Mouse (Mus musculus): ENCODE results near the gene Hemk1.
"Not testable (repeated sequence)": the region's sequence is repeated elsewhere in the genome, so short reads cannot be mapped to it uniquely, and the experiment has no call there.

The Hemk1 gene

GRCm38 (mm10) chr9:107307099-107307872 lies 30.9 kb downstream of the Hemk1 start:
- peak; percentile 68 for DNase-seq

- not testable (repeated sequence) for DNase-seq
These were observed 31.5 kb downstream of the Hemk1 start for GRCm38 (mm10) chr9:107306673-107307072.

- DNase-seq, result peak; percentile 51
These were observed 32.3 kb downstream of the Hemk1 start for GRCm38 (mm10) chr9:107305601-107306542.

GRCm38 (mm10) chr9:107305012-107305411 lies 33.1 kb downstream of the Hemk1 start:
- no peak for DNase-seq

GRCm38 (mm10) chr9:107304383-107304782 lies 33.8 kb downstream of the Hemk1 start:
- no peak for DNase-seq

- DNase-seq, result no peak
These were observed 34.2 kb downstream of the Hemk1 start for GRCm38 (mm10) chr9:107303900-107304299.

- no peak for DNase-seq
These were observed 34.9 kb downstream of the Hemk1 start for GRCm38 (mm10) chr9:107303121-107303820.

- no peak for DNase-seq
These were observed 35.6 kb downstream of the Hemk1 start for GRCm38 (mm10) chr9:107302592-107302991.

GRCm38 (mm10) chr9:107301554-107302331 lies 36.4 kb downstream of the Hemk1 start:
- no peak for DNase-seq

GRCm38 (mm10) chr9:107300224-107300973 lies 37.8 kb downstream of the Hemk1 start:
- no peak for DNase-seq

- no peak for DNase-seq
These were observed 38.4 kb downstream of the Hemk1 start for GRCm38 (mm10) chr9:107299783-107300182.

GRCm38 (mm10) chr9:107298876-107299275 lies 39.3 kb downstream of the Hemk1 start:
- DNase-seq, result no peak

GRCm38 (mm10) chr9:107298059-107298780 lies 39.9 kb downstream of the Hemk1 start:
- peak; percentile 74 for DNase-seq

- peak; percentile 38 for DNase-seq
These were observed 40.5 kb downstream of the Hemk1 start for GRCm38 (mm10) chr9:107297658-107298057.

- peak; percentile 70 for DNase-seq
These were observed 41.1 kb downstream of the Hemk1 start for GRCm38 (mm10) chr9:107297059-107297458.

- peak; percentile 99 for DNase-seq
These were observed 41.6 kb downstream of the Hemk1 start for GRCm38 (mm10) chr9:107296501-107296965.

GRCm38 (mm10) chr9:107296041-107296440 lies 42.1 kb downstream of the Hemk1 start:
- no peak for DNase-seq

- no peak for DNase-seq
These were observed 42.3 kb downstream of the Hemk1 start, which contains the start of gene Cish for GRCm38 (mm10) chr9:107296016-107296040. Cish (plus strand) TSS chr9:107296026.

- no peak for DNase-seq
These were observed 42.5 kb downstream of the Hemk1 start for GRCm38 (mm10) chr9:107295616-107296015.

- peak; percentile 85 for DNase-seq
These were observed 43.9 kb downstream of the Hemk1 start for GRCm38 (mm10) chr9:107294249-107294648.

- DNase-seq, result peak; percentile 87
These were observed 47.3 kb downstream of the Hemk1 start for GRCm38 (mm10) chr9:107290897-107291296.

Data from kidney, adult 9 months (tissue).